Mouse (Mus musculus) lung, postnatal 0 days (tissue): ENCODE data around the gene Slc29a1. TPM values are rescaled to one million over a fixed set of nuclear protein-coding genes. Genes with fewer than 3 reads are reported as not detected.
A peak's percentile ranks its signal among the peaks of the same experiment; 100 is the strongest.

ENCODE experiments used
- ATAC-seq: fragments of 200-750 bp; cut with Nextera tagmentation; 2 replicates; pipeline ENCODE4 v1.8.0; 2017; ENCODE audit warnings: moderate library complexity
- DNase-seq: peaks from one replicate; pipeline ENCODE4 v3.0.0-alpha.2; 2016; ENCODE audit warnings: low spot score
- H3K27ac ChIP-seq: fragments of 300-500 bp; sonication (generic); 2 replicates; pipeline ENCODE4 v1.5.1; 2014; ENCODE audit warnings: antibody characterized with exemption, mild to moderate bottlenecking, low read length, mixed read lengths
- H3K27me3 ChIP-seq: fragments of 300-500 bp; sonication (generic); replicated peaks from 2 replicates; pipeline ENCODE4 v1.6.1; 2014; ENCODE audit warnings: low read length, mixed read lengths; ENCODE audit not compliant: insufficient read depth
- H3K36me3 ChIP-seq: fragments of 300-500 bp; sonication (generic); 2 replicates; pipeline ENCODE4 v1.6.1; 2014; ENCODE audit warnings: low read length, mixed read lengths; ENCODE audit not compliant: insufficient read depth
- H3K4me1 ChIP-seq: fragments of 300-500 bp; sonication (generic); 2 replicates; pipeline ENCODE4 v1.6.1; 2014; ENCODE audit warnings: antibody characterized with exemption, low read depth, low read length, mixed read lengths; ENCODE audit not compliant: insufficient read depth
- H3K4me2 ChIP-seq: fragments of 300-500 bp; sonication (generic); replicated peaks from 2 replicates; pipeline ENCODE4 v1.6.1; 2014; ENCODE audit warnings: low read depth, mild to moderate bottlenecking, low read length, moderate library complexity, mixed read lengths
- H3K4me3 ChIP-seq: fragments of 300-500 bp; sonication (generic); 2 replicates; pipeline ENCODE4 v1.5.1; 2014; ENCODE audit warnings: low read depth, low read length
- H3K9ac ChIP-seq: fragments of 300-500 bp; sonication (generic); replicated peaks from 2 replicates; pipeline ENCODE4 v1.6.1; 2014; ENCODE audit warnings: low read depth, mild to moderate bottlenecking
- H3K9me3 ChIP-seq: fragments of 300-500 bp; sonication (generic); 2 replicates; pipeline ENCODE4 v1.6.1; 2016; ENCODE audit warnings: low read length, mixed read lengths
- CTCF ChIP-seq: IDR thresholded peaks from 2 replicates; pipeline ENCODE4 v1.5.1; 2016; ENCODE audit warnings: antibody characterized with exemption, mild to moderate bottlenecking
- EP300 ChIP-seq: IDR thresholded peaks from 2 replicates; pipeline ENCODE4 v1.6.1; 2016; ENCODE audit warnings: antibody characterized with exemption, mild to moderate bottlenecking, control low read depth
- whole genome bisulfite sequencing: fragments of 180-500 bp; shearing (Covaris S2); extraction: QIAGEN DNeasy Blood & Tissue Kit; methylation state at CpG from one replicate; pipeline ENCODE4 v1.1.7; 2014; 5-methylcytosine and 5-hydroxymethylcytosine counted together
- polyA plus RNA-seq: library from polyadenylated mRNA; unstranded; fragments of >200 nt; fragmentation: Nextera tagmentation; extraction: Ambion mirVana; gene quantifications from 2 replicates; pipeline ENCODE4 v1.2.1, GENCODE M21; 2015

Gene Slc29a1
- polyA plus RNA-seq, 1 experiment from 2014 or later: 99.8 TPM

DNA sequence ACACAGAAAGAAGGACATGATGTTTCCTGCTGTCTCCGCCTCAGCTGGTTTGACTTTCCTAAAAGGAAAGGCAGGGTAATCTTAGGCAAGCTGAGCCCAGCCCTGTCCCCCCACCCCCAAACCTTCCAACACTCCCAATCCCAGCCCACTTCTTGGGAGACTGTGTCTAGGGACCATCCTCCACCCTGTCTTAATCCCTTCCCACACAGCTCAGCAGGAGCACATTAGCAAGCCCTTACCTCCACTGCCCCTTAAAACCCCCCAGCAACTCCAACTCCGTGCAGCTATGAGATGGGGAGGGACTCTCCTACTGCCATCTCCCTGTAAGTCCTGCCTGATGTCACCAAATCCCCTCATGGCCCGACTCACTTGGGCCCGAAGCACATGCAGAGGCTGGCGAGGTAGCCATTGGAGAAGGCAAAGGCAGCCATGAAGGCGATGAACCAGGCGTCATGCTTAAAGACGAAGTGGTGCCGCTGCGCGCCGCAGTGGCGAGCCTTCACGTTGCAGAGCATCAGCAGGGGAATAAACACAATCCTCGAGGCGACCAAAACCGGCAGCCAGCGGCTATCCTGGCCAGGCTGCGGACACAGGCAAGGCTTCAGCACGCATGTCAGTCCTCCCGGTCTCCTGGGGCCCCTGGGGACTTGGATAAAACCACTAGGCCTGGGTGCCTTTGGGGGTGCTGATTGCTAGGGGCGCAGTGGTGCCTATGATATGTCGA, 13.5 kb downstream of the Slc29a1 start:
- ATAC-seq: peak; percentile 10; the same call in 1 of the 2 replicates
- Histone ChIP-seq H3K9me3 (no peaks in the 10 kb centered on the region), H3K27ac (peak overlapping the region; percentile 83), H3K36me3 (no peaks in the 10 kb centered on the region), H3K4me2 (no peak overlapping the region), H3K9ac (no peak overlapping the region), H3K27me3 (no peaks in the 10 kb centered on the region), H3K4me1 (peaks cover 25% of the 10 kb centered on the region), H3K4me3 (no peak overlapping the region)
- 74% methylated on average over 23 of the region's 23 CpGs for WGBS
- DNase-seq: no peak
- 0 out of 2 replicates have a peak, but pooled peaks have one; percentile 21 for TF ChIP-seq EP300
- no peak for TF ChIP-seq CTCF

DNA sequence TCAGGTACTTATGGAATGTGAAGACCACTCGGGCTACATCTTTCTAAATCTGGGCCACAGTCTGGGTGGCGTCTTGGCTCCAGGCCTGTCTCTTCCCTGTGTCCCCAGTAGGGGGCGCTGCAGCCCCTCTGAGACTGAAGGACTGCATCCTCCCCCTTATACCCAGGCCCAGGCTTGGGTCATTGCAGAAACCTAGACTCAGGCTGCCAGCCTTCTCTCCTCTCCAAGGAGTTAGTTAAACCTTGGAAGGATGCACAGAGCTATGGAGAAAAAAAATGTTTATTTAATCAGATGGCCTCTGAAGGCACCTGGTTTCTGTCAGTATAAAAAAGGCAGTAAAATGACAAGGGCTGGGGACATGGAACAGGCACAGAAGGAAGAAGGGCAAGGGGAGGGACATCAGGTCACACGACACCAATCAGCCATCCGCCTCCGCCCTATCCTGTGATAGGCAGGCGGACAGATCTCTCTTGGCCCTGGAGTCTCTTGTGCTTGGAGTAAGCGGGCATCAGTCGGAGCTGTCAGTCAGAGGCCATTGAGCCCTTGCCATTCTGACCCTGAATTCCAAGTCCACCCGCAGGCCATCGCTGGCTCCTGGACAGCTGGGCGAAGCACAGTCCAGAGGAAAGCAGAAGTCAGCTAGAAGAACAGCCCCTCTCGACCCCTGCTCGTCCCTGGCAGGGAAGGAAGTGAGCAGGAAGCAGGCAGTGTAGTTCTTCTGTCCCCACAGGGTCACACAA, 14.3 kb downstream of the Slc29a1 start:
- Histone ChIP-seq H3K9ac (0 out of 2 replicates have a peak overlapping the region, but pooled peaks have one; percentile 16), H3K27ac (peak overlapping the region; percentile 83), H3K9me3 (no peaks in the 10 kb centered on the region), H3K4me2 (0 out of 2 replicates have a peak overlapping the region, but pooled peaks have one; percentile 17), H3K36me3 (no peaks in the 10 kb centered on the region), H3K4me3 (no peak overlapping the region), H3K27me3 (no peaks in the 10 kb centered on the region), H3K4me1 (peaks cover 27% of the 10 kb centered on the region)
- WGBS: 33% methylated on average over 13 of the region's 14 CpGs
- DNase-seq (peak; percentile 89), ATAC-seq (peak; percentile 70)
- TF ChIP-seq CTCF (peak; percentile 93), EP300 (no peak)

DNA sequence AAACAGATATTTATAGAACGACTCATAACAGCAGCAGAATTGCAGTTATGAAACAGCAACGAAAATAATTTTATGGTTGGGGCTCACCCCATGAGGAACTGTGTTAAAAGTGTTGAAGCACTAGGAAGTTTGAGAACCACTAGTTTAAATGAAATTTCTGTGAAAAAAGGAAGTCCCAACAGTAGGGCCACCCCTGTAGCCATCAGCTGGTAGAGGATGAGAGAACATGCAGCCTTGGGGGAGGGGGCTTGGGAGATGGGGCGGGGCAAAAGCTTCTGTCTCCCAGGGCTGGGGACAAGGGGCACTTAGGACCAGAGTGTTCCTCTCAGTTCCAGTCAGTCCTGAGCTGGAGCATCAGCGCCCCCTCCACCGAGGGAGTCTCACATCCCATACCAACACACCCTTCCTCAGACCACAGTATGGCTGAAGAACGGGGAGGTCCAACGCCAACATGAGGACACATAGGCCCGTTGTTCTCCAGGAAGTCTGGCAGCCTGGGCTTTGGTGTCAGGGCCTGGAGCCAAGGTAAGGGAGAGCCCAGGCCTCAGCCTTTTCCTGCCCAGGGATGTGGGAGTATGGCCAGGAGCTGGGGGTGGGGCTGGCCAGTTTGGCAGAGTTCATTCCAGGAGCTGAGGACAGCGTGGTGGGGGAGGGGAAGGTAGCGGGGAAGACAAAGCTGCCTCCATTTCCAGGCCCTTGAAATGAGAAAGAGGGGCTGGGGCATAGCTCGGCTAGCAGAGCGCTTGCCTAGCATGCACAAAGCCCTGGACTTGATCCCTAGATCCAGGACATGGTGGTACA, 15.1 kb downstream of the Slc29a1 start:
- peak; percentile 34 for TF ChIP-seq EP300
- no peak; the same call in 1 of the 2 replicates for TF ChIP-seq CTCF

DNA sequence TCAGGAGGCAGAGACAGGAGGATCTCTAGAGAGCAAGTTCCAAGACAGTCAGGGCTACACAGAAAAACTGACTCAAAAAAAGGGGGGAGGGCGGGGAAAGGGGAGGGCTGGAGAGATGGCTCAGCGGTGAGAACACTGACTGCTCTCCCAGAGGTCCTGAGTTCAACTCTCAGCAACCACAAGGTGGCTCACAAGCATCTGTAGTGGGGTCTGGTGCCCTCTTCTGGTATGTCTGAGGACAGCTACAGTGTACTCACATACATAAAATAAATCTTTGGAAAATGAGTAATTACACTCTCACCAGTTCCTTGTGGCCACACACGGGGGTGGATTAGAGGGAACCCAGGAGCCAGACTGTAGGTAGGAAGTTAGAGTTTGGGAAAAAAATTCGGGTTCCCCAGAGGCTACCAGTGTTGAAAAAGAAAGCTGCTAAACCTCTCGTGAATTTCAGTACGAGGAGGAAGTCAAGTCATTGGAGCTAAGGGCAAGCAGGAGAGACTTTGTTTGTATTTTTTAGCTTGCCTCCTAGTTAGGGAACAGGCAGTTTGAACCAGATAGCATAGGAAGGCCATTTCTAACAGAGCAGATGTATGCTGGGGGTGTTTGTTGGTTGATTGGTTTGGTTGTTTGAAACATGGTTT, 16.6 kb downstream of the Slc29a1 start:
- H3K9me3 ChIP-seq: no peaks in the 10 kb centered on the region
- H3K27ac ChIP-seq: no peak overlapping the region
- no peak for TF ChIP-seq EP300
- peak; percentile 78 for TF ChIP-seq CTCF
- no peaks in the 10 kb centered on the region for H3K36me3 ChIP-seq
- peaks cover 30% of the 10 kb centered on the region for H3K4me1 ChIP-seq
- 61% methylated on average over 6 of the region's 6 CpGs for WGBS
- no peak overlapping the region for H3K4me3 ChIP-seq
- DNase-seq: peak; percentile 36
- no peak overlapping the region for H3K4me2 ChIP-seq
- H3K9ac ChIP-seq: no peak overlapping the region
- no peaks in the 10 kb centered on the region for H3K27me3 ChIP-seq
- no peak for ATAC-seq

More for the DNA sequence above, 15.1 kb downstream of the Slc29a1 start:
- Histone ChIP-seq H3K9ac (no peak overlapping the region), H3K27ac (peak overlapping the region; percentile 83), H3K4me1 (peaks cover 30% of the 10 kb centered on the region), H3K4me3 (no peak overlapping the region), H3K27me3 (no peaks in the 10 kb centered on the region), H3K9me3 (no peaks in the 10 kb centered on the region), H3K36me3 (no peaks in the 10 kb centered on the region), H3K4me2 (0 out of 2 replicates have a peak overlapping the region, but pooled peaks have one; percentile 17)
- WGBS: 25% methylated on average over 12 of the region's 12 CpGs
- peak; percentile 69 for ATAC-seq
- DNase-seq: peak; percentile 83

DNA sequence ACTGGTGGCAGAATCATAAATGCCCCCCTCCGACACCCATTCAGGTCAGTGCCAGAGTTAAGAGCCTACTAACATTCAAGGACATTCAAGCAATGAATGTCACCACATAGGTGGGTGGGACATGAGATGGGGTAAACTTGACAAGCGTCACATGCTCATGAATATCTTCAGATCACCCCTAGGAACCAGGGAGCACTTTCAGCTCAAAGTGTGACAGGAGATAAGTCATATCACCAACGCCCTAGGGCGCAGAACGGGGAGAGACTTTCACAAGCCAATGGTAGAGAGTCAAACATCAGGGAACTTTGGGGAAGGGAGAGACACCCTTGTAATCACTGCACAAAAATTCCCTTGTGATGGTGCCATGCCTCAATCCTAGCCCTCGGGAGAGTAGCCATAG, 17.2 kb downstream of the Slc29a1 start:
- no peak for ATAC-seq
- Histone ChIP-seq H3K4me2 (no peak overlapping the region), H3K9ac (no peak overlapping the region), H3K4me3 (no peak overlapping the region), H3K4me1 (peaks cover 30% of the 10 kb centered on the region), H3K9me3 (no peaks in the 10 kb centered on the region), H3K27me3 (no peaks in the 10 kb centered on the region), H3K36me3 (no peaks in the 10 kb centered on the region), H3K27ac (no peak overlapping the region)
- no peak for TF ChIP-seq EP300
- DNase-seq: no peak
- 85% methylated on average over 6 of the region's 6 CpGs for WGBS
